Mouse (Mus musculus) C2C12 (cell line): ENCODE measurements around the gene Gadd45a.

Experiments
- CEBPB ChIP-seq: IDR thresholded peaks from one replicate; pipeline ENCODE4 v1.6.1; 2011; ENCODE audit warnings: low read depth, mild to moderate bottlenecking, control low read depth, moderate library complexity
- CTCF ChIP-seq: IDR thresholded peaks from one replicate; pipeline ENCODE4 v1.5.1; 2011; ENCODE audit not compliant: control insufficient read depth, insufficient read depth, insufficient read length
- MAX ChIP-seq: IDR thresholded peaks from one replicate; pipeline ENCODE4 v1.6.1; 2011; ENCODE audit warnings: mild to moderate bottlenecking, control low read depth
- MYOD1 ChIP-seq: IDR thresholded peaks from one replicate; pipeline ENCODE4 v1.6.1; 2011; ENCODE audit warnings: low read depth; ENCODE audit not compliant: control insufficient read depth, insufficient read length
- MYOG ChIP-seq: IDR thresholded peaks from one replicate; pipeline ENCODE4 v1.6.1; 2011; ENCODE audit not compliant: control insufficient read depth, insufficient read length; ENCODE audit errors: extremely low read depth
- USF1 ChIP-seq: IDR thresholded peaks from one replicate; pipeline ENCODE4 v1.6.1; 2011; ENCODE audit warnings: low read depth, mild to moderate bottlenecking, control low read depth, moderate library complexity

GRCm38 (mm10) chr6:67049695-67050038, 12.4 kb upstream of the Gadd45a start:
- TF ChIP-seq MAX (no peak), CTCF (no peak), USF1 (no peak), MYOD1 (no peak), CEBPB (no peak), MYOG (no peak)
